Mouse (Mus musculus) hematopoietic stem cell, adult 5-6 weeks (primary cell): ENCODE data around the gene 4933402E13Rik. TPM values are rescaled to one million over a fixed set of nuclear protein-coding genes. Genes with fewer than 3 reads are reported as not detected.

ENCODE experiments used
- ATAC-seq, 2 experiments: fragments of 125-278 bp in 1 of 2; replicated peaks in 1 of 2; 2 replicates each; pipeline ENCODE4 v1.8.0; 2016 to 2017; ENCODE audit warnings: inconsistent platforms in 2 of 2, mild to moderate bottlenecking in 2 of 2, moderate number of reproducible peaks in 2 of 2, low read depth in 1 of 2, moderate TSS enrichment in 1 of 2; ENCODE audit not compliant: low FRiP score in 2 of 2, poor library complexity in 2 of 2, severe bottlenecking in 2 of 2, insufficient read depth in 1 of 2, low TSS enrichment in 1 of 2
- total RNA-seq: library from RNA; stranded (forward); fragments of 172-1452, 232-1000 nt; gene quantifications from 2 replicates; pipeline ENCODE4 v1.2.3, GENCODE M21; 2017

Gene 4933402E13Rik
- not detected in 2 replicates for total RNA-seq

DNA sequence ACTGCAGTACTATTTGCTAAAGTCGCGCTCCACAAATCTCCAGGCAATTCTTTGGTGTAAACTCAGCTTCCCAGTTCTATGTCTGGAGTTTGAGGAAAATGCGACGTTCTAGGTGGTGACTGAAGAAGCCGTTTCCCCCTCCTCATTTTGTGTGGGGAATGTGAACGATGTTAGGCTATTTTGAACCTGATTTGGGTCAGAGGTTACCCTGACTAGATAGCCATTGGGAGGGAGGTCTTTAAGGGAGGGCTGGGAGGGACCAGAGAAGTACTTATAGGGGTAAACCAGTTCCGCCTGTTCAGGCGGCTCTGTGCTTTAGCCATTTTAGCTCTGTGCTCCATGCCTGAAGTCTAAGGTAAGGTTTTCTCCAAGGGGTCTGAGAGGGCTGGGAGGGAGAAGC is at the start of gene 4933402E13Rik:
Gene 4933402E13Rik (plus strand): TSS at position 301 of the 400 bp plus-strand sequence.
- no peak for ATAC-seq

Other genes starting within 250 kb of the 4933402E13Rik start
- gene 4931400O07Rik, start 184.5 kb downstream of the 4933402E13Rik start, total RNA-seq = not detected in 2 replicates